Mouse (Mus musculus) megakaryocyte-erythroid progenitor cell, adult 5-6 weeks (primary cell): ENCODE data around the gene Ctf2. TPM values are rescaled to one million over a fixed set of nuclear protein-coding genes. Genes with fewer than 3 reads are reported as not detected.

Experiments
- ATAC-seq: replicated peaks from 2 replicates; pipeline ENCODE4 v1.8.0; 2016; ENCODE audit warnings: mild to moderate bottlenecking, inconsistent platforms; ENCODE audit not compliant: severe bottlenecking, poor library complexity, low FRiP score, low TSS enrichment
- total RNA-seq, 2 experiments: library from RNA; stranded (forward) in 1 of 2; stranded (reverse) in 1 of 2; fragments of 200-1000, 215-1000 nt in 1 of 2; fragments of >200 nt in 1 of 2; fragmentation: Nextera tagmentation in 1 of 2; gene quantifications; 2 replicates each; pipeline ENCODE4 v1.2.3; 2014 to 2017

The Ctf2 gene
- total RNA-seq, 2 experiments from 2014 or later = not detected

DNA sequence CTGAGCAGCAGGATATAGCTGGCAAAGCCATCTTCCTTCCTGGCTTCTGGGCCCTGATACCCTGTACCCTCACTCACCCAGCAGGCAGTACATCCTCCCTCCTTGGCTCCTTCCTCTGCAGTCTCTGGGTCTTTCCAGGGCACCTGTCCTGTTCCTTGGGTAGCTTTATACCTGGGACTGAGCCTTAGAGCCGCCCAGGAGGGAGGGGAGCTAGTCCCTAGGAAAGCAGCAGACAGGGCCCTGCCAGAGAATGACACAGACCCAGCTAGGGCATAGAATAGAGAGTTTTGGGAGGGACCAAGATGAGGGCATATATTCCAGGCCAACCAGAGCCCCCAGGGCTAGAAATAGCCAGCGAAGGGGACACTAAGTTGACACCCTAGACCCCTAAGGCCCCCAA, 6.5 kb downstream of the Ctf2 start:
- ATAC-seq = no peak

DNA sequence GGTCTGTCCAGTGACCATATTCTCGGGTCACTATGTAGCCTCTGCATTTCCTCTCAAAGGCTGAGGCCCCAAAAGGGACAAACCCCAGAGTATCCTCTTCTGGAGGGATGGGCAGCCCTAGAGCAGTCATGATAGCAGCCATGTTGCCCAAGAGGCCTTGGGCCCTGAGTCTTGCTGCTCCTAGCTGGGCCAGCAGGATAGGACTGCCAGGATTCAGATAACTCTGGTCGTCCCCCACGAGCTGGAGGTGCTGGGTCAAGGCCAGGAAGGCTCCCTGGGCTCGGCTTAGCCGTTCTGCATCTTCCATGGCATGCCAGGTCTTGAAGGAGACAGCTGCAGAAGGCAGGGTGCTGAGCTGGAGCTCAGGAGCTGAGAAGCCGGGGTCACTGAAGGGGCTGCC, 12.7 kb downstream of the Ctf2 start:
- no peak for ATAC-seq

DNA sequence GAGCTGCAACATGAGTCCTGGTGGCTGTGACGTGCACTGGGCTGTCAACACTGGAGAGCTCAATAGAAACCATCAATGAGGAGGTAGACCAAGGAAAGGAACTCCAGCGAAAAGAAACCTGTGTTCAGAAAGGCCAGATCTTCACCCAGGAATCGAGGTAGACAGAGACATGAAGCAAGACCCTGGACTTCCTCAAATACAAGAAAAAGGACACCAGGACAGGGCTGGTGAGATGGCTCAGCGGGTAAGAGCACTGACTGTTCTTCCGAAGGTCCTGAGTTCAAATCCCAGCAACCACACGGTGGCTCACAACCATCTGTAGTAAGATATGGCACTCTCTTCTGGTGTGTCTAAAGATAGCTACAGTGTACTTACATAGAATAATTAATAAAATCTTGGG, 13.6 kb downstream of the Ctf2 start:
- no peak for ATAC-seq

- ATAC-seq = peak; percentile 60
Observed at GRCm38 (mm10) chr7:127716992-127717391, 15.0 kb downstream of the Ctf2 start.

DNA sequence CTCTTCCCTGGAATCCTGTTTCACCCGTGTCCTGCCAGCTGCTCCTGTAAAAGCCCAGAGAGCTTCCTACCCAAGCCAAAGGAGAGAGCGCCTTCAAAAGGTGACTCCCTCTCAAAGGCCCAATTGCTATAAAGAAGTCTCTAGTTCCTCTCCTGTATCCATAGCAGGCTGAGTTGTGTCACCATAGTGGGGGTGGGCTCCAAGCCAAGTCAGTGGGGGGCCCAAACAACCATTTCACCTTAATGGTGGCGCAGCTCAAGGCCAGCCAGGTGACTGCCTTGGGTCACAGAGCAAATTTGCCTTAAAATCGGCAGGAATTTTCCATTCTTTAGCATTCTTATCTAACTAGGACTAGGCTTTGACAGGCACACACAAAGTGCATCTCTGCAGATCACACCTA, 17.1 kb downstream of the Ctf2 start:
- no peak for ATAC-seq

DNA sequence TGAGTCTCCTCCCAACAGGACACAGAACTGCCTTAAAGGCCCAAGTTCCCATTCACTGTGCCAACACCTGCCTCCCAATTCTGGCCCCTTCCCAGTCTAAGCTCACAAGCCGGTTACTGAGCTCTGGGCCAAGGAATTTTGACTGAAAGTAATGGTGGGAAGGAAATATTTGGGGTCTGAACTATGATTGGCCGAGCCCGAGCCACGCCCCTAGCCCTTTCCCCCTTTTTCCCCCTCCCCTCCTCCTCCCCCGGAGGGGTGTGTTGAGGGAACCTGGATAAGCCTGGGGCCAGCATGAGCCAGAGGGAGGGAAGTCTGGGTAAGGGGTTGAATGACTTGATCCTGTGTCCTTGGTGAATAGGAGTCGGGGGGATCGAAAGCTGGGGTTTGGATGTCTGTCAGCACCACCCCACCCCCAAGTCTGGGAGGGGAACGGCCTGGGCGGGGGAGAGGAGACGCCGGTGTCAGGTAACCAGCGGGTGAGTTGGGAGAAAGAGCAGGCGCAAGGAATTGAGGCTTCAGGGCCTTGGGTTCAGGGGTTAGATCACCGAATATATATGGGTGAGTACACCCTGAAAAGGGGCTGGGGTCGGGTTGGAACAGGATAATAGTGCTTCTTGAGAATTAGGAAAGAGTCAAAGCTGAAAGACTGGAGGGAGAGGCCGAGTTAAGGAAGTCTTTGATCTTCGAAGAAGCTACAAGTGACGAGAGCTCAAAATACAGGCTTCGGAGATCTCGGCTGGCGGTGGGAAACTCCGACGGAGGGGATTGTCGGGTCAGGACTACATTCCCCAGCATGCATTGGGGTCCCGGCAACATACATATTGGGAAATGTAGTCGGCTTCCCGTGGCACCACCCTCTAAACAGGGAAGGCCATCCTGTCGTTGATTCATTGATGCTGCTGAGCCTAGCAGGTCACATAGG, 19.2 kb downstream of the Ctf2 start, which contains the start of gene Ctf1:
TSS of gene Ctf1 (plus strand) at position 276 of the 925 bp plus-strand sequence.
- ATAC-seq = peak; percentile 48

GRCm38 (mm10) chr7:127711456-127711855, 20.5 kb downstream of the Ctf2 start:
- ATAC-seq = no peak

DNA sequence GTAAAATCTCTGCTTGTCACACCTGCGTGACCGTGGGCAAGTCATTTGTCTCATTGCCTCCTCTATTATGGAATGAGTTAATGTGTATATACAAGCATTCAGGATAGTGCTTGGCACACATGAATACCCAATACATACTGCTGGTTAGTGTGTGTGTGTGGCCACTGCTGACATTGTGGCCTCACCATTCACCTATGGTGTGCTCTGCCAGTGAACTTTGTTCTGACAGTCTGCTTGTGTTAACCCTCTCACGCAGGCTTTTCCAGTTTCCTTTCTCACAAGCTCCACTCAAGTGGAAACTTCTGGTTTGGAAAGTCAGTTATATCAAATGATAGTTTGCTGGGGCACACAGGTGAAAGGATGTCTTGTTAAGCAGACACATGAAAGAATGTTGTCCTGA, 20.9 kb downstream of the Ctf2 start:
- no peak for ATAC-seq

GRCm38 (mm10) chr7:127709261-127709979, 22.5 kb downstream of the Ctf2 start:
- ATAC-seq = no peak

GRCm38 (mm10) chr7:127708207-127709078, 23.5 kb downstream of the Ctf2 start, which contains the start of gene Bcl7c:
Gene Bcl7c, minus strand, starts transcription at chr7:127708933.
- peak; percentile 77 for ATAC-seq

DNA sequence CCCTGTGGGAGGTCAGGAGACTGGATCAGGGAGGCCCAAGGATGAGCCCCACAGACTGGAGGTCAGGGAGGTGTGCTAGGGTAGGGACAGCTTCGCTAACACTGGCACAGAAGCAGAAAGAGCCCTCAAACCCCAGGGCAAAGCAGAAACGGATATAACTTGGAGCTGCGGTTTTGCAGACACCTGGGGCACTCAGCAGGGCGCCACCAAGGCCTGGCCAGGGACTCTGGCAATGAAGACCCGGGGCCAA, 24.1 kb downstream of the Ctf2 start:
- ATAC-seq = no peak

DNA sequence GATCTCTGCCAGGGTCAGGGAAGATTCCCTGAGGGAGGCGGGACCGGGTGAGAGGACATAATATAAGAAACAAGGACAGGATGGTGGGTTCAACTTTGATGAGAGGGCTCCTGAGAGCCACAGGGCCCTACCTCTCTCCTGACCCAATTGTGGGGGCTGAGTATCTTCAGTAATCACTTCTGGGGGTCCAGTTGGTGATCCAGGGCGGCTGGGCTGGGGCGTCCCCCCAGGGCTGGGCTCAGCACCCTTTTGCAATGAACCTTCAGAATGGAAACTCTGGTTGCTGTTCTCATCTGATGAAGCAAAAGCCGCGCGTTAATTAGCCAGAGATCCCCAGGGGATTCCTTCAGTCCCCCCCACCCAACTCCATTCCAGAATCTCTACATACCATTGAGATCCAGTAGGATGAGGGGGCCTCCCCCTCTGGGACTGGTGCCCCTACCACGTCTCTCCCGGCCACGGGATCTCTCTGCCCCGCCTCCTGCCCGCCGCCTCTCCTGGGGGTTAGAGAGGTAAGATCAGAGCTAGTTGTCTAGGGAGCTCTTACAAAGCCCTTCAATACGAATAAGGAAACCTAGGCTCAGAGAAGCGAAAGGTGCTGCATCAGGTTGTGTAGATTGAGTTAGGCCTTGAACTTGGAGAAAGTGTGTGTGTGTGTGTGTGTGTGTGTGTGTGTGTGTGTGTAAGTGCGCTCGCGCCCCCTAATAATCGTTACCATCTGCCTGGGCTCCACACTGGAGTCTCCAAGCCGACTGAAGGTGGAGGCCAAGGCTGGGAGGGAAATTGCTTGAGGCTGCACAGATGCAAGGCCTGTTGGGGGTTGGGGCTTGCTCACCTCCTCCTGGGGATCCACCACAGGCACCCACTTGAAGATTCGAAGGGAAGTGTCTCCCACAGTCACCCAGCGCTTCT, 24.7 kb downstream of the Ctf2 start:
- peak; percentile 12 for ATAC-seq

GRCm38 (mm10) chr7:127705706-127706105, 26.3 kb downstream of the Ctf2 start:
- no peak for ATAC-seq

- no peak for ATAC-seq
Observed at GRCm38 (mm10) chr7:127704598-127704997, 27.4 kb downstream of the Ctf2 start.

- ATAC-seq = no peak
Observed at GRCm38 (mm10) chr7:127703561-127704178, 28.3 kb downstream of the Ctf2 start.

DNA sequence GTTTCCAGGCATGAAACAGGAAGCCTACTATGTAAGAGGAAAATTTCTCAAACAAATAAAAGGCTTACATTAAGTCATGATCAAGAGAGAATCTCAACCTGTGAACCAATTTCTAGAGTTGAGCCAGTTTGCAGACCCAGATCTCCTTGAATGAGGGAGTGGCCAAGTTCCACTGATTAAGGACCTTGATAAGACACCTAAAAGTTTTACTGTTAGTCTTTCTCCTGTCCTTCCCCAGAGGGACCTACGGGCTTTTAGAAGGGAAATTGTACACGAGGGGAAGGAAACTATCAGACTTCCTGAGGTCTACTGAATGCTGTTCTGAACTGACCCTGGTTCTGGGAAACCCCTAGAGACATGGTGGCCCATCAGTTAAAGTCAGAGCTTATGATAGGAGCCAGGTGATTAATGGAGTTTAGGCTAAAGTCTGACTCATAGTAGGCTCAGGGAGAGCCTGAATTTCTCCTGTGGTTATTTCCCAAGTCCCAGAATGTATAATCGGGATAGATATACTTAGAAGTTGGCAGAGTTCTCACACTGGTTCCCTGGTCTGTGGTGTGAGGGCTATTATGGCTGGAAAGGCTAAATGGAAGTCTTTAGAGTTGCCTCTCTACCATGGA, 31.1 kb downstream of the Ctf2 start:
- no peak for ATAC-seq

DNA sequence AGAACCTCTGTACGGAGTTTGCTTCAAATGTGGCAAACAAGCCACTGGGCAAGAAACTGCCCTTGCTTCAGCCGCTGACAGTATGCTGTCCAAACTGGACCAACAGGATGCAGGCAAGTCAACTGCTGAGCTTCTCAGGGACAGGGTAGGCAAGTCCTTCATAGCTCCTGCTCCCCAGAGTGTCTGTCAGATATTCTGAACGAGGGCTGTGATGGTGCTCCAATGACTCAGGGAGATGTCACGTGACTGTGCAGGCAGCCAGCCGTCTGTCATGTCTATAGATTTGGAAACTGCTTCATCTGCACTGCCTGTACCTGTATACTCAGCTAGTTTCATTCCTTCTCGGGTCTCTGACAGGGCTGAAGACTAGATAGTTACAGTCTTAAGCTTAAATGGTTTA, 33.0 kb downstream of the Ctf2 start:
- ATAC-seq = no peak

DNA sequence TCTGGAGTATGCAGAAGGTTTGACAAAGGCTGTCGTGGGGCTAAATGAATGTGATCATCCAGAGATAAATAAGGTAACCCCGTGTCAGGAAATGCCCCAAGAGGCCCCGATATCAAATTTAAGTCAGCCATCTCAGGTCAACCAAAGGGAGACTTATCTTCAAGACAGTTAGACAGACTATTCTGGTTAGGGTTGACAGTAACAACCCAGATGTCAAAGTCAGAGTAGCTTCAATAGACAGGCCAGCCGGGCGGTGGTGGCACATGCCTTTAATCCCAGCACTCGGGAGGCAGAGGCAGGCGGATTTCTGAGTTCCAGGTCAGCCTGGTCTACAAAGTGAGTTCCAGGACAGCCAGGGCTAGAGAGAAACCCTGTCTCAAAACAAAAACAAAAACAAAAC, 38.2 kb downstream of the Ctf2 start:
- ATAC-seq = 0 out of 2 replicates have a peak, but pooled peaks have one; percentile 55
